Mouse (Mus musculus): Measurements from ENCODE around the gene Lmcd1. TPM values are rescaled to one million over a fixed set of nuclear protein-coding genes. Genes with fewer than 3 reads are reported as not detected.

The Lmcd1 gene
- polyA plus RNA-seq, 1 experiment: not detected

DNA sequence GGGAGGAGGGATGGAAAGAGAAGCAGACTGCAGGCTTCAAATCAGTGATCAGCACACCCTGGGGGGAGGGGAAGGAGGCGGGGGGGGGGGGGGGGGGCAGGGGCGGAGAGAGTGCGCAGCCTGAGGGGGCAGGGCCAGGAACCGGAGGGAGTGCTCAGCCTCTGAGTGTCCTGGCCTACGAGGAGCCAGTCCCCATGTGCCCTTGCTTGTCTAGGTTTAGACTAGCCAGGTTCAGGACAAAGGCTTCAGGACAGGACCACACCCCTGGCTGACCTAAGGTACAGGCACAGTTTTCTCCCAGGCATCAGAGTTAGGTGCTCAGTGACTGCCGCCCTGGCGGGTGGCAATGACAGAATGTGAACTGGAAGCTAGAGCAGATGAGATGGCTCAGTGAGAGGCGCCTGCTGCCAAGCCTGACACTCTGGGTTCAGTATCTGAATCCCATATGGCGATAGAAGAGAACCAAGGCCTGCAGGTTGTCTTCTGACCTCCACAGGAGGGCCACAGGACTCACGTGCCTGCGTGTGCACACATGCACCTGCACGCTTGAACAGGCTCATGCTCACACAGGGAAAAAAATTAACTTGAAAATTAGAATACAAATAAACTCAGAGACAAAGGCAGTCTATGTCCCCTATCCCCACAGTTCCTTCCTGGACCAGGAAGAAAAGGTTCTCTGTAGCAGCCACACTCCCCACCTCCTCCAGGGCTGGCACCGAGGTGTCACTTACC lies 102.3 kb downstream of the Lmcd1 start:
- TF ChIP-seq GATA1 (IDR thresholded peaks at IDR 0.05; ENCODE audit: low read length): no peak

DNA sequence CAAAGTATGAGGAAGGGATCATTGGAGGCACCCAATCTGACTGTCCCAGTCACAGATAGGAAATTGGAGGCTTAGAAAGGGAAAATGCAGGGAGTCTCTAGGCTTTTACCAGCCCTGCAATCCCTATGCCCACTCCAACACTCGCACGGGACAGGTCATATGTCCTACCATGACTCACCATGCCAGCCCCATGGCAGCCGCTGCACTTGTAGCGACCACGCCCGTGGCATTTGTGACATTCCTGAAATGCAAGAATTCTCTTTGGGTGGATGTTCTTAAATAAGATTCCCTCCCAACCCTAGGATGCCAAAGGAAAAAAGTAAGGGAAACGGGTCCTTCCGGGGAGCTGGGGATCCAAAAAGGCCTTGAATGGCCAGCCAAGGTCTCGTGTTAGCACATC lies 105.5 kb downstream of the Lmcd1 start:
- no peak for TF ChIP-seq GATA1 (IDR thresholded peaks at IDR 0.05; ENCODE audit: low read length)

Other genes with a start within 250 kb of the Lmcd1 start
- gene Ssu2, start 114.3 kb downstream of the Lmcd1 start, polyA plus RNA-seq (2012): not detected in 2 replicates
- gene Cav3, start 185.7 kb downstream of the Lmcd1 start, polyA plus RNA-seq (2012): not detected in 2 replicates
- 0.02 TPM in 1 of 2 replicates, not detected in the other for gene Oxtr, start 216.2 kb downstream of the Lmcd1 start, polyA plus RNA-seq (2012)